Mouse (Mus musculus): ENCODE data around the gene Galnt14. TPM values are rescaled to one million over a fixed set of nuclear protein-coding genes. Genes with fewer than 3 reads are reported as not detected.

Gene Galnt14
- total RNA-seq (2021), result 1.6 and 2.1 TPM in 2 replicates
- long read RNA-seq, partial matches to known transcripts, result 0 of 2 reads
- long read RNA-seq, other reads (novel, unspliced or antisense), result 0 of 2 reads

DNA sequence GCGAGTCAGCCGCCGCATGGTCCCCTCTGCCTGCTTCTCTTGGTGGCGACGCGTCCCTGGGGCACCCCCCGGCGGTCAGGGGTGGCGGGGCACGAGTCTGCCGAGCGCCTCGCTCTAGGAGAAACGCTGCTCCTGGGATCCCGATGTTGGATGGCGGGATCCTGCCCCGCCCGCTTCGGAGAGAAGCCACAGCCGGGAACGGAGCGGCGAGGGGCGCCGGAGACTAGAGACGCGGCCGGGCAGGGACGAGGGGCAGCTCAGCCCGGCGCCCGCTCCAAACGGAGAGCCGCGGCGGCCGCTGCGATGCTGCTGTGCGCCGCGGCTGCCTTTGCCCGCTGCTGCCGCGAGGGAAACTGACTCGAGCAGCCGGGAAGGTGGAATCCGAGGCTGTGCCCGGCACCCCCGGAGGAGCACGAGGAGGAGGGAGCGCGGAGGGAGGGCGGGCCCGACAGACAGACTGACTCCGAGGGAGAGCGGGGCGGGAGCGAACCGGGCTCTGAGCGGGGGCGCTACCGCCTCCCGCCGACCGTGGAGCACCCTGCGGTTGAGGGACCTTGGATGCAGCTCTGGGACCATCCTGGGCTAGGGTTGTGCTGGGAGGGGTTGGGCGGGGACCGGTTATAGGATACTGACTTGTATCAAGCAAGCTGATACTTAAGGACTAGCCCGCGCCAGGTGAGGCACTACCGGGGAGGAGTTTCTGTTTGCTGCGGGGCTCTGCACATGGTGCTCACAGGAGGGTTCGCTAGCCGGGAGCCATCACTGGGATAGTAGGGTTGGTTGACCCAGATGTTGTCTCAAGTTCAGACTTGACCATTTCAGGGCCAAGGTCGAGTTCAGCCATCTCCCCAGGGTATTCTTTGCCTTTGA is at the start of gene Galnt14:
TSS of gene Galnt14 (minus strand) at position 412 of the 870 bp plus-strand sequence.
- DNase-seq, result peak; percentile 64

DNA sequence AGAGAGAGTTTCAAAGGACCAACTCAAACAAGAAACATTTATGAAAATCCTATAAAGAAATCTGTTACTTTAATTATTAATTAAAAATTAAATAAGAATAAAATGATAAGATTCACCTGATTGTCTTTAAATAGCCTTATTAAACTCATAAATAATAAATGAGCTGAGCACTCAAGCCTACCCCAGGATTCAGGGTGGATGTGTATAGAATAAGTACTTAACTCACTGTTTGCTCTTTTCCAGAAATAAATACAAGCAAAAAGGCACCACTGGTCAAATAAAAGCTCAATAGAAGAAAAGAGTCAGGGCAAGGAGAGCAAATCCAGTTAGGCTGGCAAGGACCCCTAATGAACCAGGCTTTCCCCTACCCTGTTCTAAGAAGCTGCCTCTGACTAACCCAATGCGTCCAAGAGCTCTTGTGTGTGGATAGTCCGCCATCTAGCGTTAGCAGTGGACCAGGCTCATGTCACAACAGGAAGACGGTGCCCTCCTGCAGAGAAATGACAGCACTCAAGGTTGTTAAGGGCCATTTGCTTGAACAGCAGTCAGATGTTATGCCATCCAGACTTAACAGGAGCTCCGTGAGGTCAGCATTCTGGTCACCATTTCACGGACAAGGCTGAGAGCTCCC is 33.5 kb upstream of the Galnt14 start:
- peak; percentile 69 for DNase-seq

DNA sequence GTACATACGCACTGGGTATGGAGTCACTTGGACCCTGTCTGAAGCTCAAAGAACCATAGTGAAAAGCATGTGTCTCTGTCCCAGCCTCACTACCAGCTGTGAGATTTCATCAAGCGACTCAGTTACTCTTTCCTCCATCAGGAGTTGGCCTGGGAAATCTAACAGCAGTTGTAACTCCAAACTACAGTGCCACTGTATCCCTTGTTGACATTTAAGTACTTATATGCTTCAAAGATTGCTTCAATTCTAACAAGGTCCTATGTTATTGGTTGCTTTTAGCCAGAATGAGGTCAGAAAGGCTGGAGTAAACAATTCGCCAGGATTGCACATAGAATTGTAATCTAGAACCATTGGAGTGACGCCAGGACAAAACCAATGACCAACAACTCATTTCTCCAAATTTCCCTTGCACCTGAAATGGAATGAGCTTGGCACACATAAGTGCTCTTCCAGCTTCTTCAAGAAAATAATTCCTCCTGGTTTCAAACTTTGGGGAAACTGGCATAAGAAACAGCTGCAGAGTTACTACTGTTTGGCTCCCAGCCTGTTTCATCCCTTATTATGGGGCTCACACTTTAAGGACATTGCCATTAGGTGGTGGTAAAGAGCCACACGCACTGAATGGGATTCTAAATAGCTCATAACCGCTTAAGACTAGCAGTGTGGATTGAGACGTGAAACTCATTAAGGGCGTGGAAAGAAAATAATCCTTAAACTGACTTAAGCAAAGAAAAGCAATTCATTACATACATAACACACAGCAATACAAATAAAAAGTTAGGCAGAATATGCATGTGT is 13.8 kb upstream of the Galnt14 start:
- no peak for DNase-seq

DNA sequence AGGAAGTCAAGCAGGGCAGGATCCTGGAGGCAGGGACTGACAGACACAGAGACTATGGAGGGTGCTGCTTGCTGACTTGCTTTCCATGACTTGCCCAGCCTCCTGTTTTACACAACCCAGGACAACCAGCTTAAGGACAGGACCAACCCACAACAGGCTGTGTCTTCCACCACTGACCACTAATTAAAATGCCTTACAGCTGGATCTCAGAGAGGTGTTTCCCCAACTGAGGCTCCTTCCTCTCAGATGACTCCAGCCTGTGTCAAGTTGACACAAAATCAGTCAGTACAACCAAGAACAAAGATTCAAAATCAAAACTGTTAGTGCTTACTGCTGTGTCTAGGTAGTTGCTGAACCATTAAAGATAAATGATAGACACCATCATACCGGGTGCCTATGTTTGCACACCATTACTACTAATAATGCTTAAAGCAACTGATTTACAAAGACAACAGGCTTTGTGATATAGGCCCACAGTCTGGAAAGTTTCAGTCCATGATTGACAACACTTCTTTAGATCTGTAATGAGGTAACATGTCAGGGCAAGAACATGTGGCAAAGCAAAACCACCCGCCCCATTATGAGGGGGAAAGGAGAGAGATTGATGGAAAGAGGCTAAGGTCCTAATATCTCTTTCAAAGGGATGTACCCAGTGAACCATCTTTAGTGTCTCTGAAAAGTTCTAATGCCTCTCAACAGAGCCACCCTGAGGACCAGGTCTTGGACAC is 8.9 kb upstream of the Galnt14 start:
- no peak for DNase-seq

DNA sequence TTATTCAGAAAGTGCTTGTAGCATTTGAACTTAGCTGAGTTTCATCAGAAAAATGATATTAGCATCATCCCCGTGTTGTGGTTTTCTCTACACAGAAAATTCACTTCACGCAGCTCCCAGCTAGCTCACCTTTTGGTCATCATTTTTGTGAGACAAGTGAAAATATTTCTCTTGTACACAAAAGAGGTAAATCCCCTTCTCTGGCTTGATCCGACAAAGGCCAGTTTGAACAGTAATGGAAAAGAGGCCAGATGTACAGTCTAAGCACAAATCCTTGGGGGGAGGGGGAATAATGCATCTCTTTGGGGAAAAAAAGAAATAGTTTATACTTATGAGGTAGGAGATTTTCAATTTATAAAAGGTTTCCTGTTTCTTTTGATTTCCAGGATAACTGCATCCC is 6.4 kb upstream of the Galnt14 start:
- DNase-seq, result no peak

DNA sequence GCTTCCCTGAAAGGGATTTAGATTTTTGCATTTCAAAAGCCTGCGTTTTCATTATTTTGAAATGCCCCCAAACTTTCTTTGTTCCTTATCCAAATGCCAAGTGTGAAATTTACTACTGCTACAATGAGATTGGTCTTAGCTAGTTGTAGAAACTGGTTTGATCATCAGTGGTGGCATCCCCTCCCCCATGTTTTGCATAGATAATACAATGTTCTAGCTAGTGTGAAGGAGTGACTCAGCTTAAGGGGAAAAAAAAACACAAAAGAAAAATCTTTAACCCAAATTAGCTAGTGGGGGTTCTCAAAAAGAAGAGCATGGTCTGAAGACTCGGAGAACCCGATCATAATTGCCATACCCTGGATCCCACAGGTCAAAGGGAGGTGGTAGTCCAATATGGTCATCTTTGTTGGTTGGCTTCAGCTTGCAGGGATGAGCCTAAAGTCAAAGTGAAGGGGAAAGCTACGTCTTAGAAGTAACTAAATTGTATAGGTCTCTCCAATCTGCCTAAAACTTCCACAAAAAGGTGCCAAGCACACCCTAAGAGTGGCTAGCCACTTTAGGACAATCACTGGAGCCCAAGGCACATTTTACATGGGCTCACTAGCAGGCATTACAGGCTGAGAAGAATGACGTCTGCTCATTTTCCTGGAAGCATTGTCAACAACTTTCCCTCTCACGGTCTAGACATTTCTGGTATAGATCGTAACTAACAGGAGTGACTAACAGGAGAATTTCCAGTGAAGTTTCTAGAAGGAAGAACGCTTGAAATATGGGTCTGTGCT is 4.4 kb upstream of the Galnt14 start:
- DNase-seq, result no peak

DNA sequence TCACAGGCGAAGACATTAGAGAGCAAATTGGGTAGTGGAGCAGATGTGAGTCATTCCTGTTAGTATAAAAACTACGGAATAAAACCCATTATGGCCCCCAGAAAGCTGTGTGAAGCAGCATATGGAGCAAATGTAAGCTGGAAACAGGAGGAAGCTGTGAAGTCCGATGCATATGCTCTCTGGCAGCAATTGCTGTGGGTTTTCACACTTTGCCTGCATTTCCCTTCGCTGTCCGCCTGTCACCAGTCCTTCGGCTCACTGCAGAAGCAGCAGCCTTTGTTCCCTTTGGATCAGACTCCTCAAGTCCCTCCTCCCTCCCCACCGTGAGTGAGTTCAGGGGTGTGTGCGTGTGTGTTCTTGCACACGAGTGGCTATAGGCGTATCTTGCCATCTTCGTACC is 3.1 kb upstream of the Galnt14 start:
- DNase-seq, result no peak

DNA sequence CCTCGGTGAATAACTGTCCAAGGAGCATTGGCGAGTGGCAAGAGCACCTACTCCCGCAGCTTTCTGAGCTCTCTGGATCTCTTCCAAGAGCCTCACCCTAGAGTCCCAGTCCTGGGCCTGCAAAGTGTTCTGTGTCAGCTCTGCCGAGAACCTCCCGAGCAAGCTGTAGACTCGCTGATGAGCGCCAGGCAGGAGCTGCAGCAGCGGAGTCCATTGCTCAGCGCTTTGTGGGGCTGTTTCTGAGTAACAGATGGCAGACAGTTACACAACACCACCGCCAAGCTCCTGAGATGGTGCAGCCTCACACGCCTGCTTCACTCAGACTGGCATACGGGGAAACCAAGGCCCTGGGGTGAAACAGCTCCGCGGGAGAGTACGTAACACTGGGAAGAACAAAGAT is 1.7 kb upstream of the Galnt14 start:
- no peak for DNase-seq

DNA sequence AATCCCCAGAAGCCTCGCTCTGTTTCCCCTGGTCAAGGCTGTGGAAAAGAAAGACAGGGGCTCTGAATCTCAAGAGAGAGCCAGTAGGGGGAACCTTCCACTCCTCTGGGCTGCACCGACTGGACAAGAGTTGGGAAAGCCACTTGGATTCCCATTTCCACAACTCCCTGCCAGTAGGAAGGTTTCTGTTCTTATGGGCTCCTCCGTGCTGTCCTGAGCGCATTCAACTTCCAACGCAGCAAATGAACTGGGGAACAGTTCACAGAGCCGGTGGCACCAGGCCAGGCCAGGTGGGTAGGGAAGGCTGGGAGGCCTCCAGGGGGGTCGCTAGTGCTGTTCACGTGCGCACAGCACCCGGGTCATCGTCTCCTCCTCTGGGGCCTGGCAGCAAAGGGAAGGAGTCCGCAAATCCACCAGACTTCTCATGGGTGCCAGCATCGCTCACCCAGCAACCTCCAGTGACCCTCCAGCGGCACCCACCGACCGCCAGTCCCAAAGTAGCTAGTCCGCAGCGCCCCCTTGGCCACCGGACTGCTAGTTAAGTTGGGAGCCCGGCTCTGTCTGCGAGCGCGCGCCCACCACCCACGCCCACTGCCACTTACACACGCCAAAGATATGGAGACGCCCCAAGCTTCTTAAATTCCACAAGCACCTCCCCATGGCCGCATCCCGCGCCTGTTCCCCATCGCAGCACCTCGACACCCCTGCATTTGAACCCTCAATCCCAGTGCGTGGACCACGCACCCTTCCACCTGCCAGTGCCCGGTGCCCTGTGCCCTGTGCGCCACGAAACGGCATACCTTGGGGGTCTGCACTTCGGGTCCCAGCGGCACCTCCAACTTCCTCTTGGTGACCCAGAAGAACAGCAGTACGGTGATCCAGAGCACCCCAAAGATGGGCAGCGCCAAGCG is 867 bp downstream of the Galnt14 start:
- DNase-seq, result no peak

DNA sequence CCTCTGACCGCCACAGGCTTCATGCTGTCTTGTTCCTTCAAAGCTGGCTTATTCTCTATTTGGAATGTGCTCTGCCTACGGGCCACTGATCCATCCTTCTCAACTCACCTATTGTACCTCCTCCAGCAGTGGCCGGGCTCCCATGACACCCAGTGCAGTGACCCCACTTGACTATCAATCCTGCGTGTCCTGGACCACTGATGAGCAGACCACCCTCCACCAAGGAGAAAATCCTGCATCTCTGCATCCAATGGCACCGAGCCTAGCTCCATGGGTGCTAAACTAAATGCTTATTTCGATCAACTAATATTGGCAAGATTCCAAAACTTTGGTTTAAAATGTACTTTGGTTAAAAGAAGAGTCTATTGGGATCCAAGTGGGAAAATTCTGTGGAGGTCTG is 1.8 kb downstream of the Galnt14 start:
- no peak for DNase-seq

DNA sequence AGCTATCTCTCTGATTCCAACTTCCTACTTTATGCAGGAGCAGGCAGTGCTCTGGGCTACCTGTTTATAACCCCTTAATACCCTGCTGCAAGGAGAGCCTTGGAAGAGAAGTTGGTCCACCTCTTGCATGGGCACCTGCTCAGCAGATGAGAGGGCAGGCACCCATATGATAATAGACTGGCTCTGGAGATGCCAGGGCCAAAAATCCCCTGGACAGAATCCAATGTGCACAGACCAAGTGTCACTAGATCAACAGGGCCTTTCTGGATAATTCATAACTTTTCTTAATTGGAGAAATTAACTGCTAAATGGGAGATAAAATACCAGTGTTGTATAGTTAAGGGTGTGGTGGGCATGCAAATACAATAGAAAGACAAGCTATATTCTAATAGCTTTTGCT is 6.7 kb downstream of the Galnt14 start:
- DNase-seq, result no peak

DNA sequence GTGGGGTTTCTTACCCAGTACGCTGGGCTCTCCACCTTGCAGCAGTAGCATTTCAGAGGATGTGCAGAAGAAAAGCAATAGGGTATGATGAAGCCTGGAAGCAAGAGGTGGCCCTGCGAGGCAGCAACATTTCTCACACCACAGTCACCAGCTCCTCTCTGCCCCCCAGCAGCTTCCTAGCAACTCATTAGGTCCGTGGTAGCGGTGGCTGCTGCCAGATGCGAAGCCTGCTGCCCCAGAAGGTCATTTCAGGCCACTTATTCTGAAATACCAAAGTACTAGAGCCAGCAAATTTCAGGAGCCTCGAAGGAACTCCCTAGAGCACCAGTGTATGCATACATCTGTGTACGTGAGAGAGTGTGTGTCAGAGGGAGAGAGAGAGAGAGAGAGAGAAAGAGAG is 9.2 kb downstream of the Galnt14 start:
- no peak for DNase-seq

DNA sequence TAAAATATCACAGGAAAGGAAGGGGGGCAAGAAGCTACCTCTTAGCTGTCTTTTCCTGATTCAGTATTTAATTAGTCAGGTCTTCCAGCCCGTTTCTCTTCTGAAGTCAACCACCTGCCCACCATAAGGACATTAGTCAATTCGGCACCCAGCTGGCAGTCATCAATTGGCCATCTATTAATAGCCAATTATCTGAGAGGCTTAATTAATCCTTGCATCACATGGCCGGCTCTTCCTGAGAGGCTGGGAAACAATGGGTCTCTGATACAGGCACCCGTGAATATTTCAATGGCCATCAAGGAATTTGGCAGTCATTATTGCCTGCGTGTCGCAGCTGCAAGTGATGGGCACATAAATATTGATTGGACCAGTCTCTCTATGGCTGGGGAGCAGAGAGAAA is 10.4 kb downstream of the Galnt14 start:
- DNase-seq, result no peak

DNA sequence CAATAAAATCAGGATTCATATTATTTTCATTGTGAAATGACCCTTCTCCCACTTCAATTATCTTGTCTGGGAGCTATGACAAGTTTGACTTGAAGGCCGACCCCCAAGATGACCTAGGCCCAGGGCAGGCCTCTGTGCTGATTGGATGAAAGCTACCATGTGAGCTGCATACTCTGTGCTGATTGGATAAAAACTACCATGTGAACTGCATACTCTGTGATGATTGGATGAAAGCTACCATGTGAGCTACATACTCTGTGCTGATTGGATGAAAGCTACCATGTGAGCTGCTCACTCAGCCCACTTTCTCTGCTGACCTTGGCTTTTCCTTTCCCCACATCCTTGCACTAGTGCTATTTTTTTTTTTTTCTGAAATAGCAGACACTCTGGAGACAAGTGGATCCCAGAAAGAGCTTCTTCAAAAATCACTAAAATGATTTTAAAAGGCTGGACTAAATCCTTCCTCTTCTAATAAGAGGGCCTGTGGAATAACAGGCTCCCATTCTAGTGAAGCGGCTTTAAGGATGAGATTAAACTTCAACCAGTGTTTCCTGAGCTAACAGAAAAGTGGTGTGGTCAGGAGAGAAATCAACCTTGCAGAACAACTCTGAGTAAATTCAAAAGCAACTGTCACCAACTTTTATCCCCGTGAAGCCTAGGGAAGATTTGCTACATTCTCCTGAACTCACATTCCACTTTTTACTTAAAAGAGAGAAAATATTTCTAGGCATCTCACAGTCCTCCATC is 15.9 kb downstream of the Galnt14 start:
- DNase-seq, result no peak

DNA sequence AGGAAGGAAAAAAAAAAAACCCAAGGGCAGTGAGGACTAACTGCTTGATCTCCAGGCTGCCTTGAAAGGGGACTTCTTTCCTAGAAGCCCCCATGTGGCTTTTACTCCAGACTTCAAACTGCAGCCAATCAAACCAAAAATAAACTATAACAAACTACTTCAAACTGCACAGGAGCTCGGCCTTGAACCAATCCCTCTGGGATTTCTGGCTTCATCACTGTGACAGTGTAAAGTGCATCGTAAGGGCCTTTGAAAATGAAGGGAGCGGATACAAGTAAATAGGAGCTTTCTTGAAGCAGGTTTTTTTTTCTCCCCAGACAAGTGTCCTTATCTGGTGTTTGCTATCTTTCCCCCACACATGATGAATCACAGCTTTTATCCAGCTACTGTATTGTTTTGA is 22.0 kb downstream of the Galnt14 start:
- DNase-seq, result no peak

DNA sequence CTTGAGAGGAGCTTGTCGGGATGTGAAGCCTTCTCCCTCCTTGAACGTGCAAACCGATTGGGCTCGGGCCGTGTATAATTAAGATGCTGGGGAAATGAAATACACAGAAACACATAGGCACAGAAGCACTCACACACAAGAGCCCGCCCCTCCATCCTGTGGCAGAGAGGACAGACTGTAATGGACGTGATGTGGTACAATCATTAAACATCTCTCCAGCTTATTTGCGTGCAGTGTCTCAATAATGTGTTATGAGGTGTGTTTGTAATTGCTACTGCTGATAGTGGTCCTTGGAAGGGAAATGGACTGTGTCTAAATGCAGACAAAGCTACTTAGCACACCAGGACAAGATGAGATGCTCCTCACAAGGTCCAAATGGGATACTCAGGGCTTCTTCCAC is 24.0 kb downstream of the Galnt14 start:
- no peak for DNase-seq

DNA sequence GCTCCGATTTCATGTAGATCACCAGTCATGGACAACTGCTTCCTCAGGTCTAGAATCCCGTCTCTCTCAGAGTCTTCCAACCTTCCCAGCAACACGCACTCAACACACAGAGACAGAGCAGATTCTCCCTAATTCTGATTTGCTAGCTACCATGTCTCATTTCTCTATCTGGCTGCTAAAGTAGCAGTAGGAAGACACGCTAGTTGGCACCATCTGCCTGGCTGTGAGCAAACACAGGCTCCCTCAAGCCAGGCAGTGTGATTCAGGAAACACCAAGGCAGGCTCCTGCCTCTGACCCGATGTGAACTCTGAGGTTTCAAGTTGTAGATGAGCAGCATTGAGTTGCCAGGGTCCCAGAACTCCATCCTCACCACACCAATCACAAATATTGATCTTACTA is 25.5 kb downstream of the Galnt14 start:
- DNase-seq, result no peak

DNA sequence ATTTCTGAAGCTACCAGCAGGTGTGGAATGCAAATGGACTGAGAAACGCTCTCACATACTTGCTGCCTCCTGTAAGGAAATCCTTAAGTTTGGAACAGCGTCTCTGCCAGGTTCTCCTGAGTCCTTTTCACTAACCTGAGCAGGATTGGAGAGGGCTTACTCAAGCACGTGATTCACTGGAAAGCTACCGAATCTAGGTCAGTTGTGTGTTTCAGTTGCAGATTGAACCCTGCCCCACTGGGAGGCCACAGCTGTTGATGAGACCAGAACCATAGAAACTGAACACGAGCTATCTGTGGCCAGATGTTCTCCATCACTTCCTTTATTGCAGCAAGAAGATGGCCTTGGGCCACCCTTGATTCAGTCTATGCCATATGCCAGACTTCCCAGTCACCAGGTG is 38.3 kb downstream of the Galnt14 start:
- no peak for DNase-seq

DNA sequence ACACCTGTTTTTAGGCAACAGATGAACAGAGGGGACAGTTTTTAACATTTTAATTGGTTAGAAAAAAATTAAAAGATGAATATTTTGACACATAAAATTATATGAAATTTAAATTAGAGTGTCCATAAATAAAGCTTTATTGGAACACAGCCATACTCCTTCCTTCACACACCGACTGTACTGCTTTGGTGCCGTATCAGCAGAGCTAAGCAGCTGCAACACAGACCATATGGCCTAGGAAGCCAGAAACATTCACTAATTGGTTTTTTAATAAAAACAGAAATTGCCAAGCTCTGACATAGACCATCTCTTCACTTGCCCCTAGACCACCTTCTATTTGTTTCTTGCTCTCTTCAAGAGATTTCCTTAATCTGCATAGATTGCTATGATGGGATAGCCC is 40.2 kb downstream of the Galnt14 start:
- no peak for DNase-seq

DNA sequence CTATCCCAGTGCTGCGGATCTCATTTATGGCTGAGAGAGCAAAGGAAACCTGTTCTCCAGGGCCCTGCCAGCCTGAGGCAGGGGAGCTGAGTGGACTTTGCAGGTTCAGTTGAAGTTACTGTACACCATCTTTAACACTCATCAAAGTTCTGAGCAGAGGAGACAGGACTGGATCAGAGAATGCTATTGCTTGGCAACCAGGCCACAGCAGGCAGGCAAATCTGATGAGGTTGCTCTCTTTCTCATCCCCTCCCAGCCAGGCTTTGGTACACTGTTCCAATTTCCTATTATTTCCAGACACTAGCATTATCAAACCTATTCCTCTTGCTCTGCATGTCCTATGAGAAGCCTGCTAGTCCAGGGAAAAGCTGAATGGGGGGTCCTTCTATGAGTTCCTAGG is 41.3 kb downstream of the Galnt14 start:
- no peak for DNase-seq
